Mouse (Mus musculus) forebrain, embryonic 14.5 days (tissue): ENCODE results near the gene Fpr-rs3. TPM values are rescaled to one million over a fixed set of nuclear protein-coding genes. Genes with fewer than 3 reads are reported as not detected.

Source experiments
- ATAC-seq: fragments of 200-750 bp; cut with Nextera tagmentation; 2 replicates; pipeline ENCODE4 v1.8.0; 2017; ENCODE audit warnings: mild to moderate bottlenecking, moderate library complexity
- DNase-seq: peaks from one replicate; pipeline ENCODE4 v3.0.0-alpha.2; 2015; ENCODE audit warnings: low spot score
- H3K27ac ChIP-seq: fragments of 300-500 bp; sonication (generic); 2 replicates; pipeline ENCODE4 v1.5.1; 2014; ENCODE audit warnings: low read depth, mild to moderate bottlenecking, control low read depth, low read length, moderate library complexity
- H3K27me3 ChIP-seq: fragments of 300-500 bp; sonication (generic); replicated peaks from 2 replicates; pipeline ENCODE4 v1.6.1; 2014; ENCODE audit warnings: low read length, control low read depth, mixed read lengths; ENCODE audit not compliant: control insufficient read depth, insufficient read depth
- H3K36me3 ChIP-seq: fragments of 300-500 bp; sonication (generic); 2 replicates; pipeline ENCODE4 v1.6.1; 2014; ENCODE audit warnings: low read length, control low read depth; ENCODE audit not compliant: control insufficient read depth, insufficient read depth
- H3K4me1 ChIP-seq: fragments of 300-500 bp; sonication (generic); 2 replicates; pipeline ENCODE4 v1.6.1; 2014; ENCODE audit warnings: antibody characterized with exemption, low read length, control low read depth; ENCODE audit not compliant: control insufficient read depth, insufficient read depth
- H3K4me2 ChIP-seq: fragments of 300-500 bp; sonication (generic); 2 replicates; pipeline ENCODE4 v1.6.1; 2014; ENCODE audit warnings: mild to moderate bottlenecking, control low read depth, low read length
- H3K4me3 ChIP-seq: fragments of 300-500 bp; sonication (generic); 2 replicates; pipeline ENCODE4 v1.5.1; 2014; ENCODE audit warnings: low read depth, low read length, control low read depth
- H3K9ac ChIP-seq: fragments of 300-500 bp; sonication (generic); 2 replicates; pipeline ENCODE4 v1.6.1; 2014; ENCODE audit warnings: mild to moderate bottlenecking, low read length, control low read depth, moderate library complexity
- H3K9me3 ChIP-seq: fragments of 300-500 bp; sonication (generic); replicated peaks from 2 replicates; pipeline ENCODE4 v1.6.1; 2016; ENCODE audit warnings: low read length, control low read depth, mixed read lengths; ENCODE audit not compliant: control insufficient read depth
- WGBS: fragments of 180-500 bp; shearing (Covaris S2); extraction: QIAGEN DNeasy Blood & Tissue Kit; methylation state at CpG from one replicate; pipeline ENCODE4 v1.1.7; 2014; 5-methylcytosine and 5-hydroxymethylcytosine counted together
- polyA plus RNA-seq: library from polyadenylated mRNA; unstranded; fragments of >200 nt; fragmentation: Nextera tagmentation; extraction: Ambion mirVana; gene quantifications from 2 replicates; pipeline ENCODE4 v1.2.1, GENCODE M21; 2014

Gene Fpr-rs3
- polyA plus RNA-seq = not detected in 2 replicates

DNA sequence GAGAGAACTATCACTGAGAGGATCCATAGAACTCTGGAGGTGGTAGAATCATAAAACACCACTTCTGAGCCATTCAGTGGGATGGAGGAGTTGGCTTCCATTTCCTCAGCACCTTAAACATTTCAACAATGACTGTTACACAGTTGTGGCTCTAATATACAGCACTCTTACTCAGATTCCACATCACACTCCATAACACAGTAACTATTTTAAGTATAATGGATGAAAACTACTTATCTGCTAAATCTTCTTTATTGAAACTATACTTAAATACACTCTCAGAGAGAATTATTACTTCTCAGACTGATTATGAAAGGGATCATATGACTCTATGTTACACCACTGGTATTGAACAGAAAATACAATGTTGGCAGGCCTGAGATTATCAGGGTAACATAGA lies at the start of gene Fpr-rs3:
TSS of gene Fpr-rs3 (minus strand) at position 101 of the 400 bp plus-strand sequence.
- Histone ChIP-seq H3K4me1 (no peaks in the 10 kb centered on the region), H3K36me3 (no peaks in the 10 kb centered on the region), H3K4me2 (no peak within 1 kb of the TSS), H3K9ac (no peak within 1 kb of the TSS), H3K9me3 (0 out of 2 replicates have a peak, but pooled peaks cover 12% of the 10 kb centered on the region), H3K4me3 (no peak within 1 kb of the TSS), H3K27ac (no peak within 1 kb of the TSS), H3K27me3 (no peaks in the 10 kb centered on the region)
- ATAC-seq = no peak
- DNase-seq = no peak

DNA sequence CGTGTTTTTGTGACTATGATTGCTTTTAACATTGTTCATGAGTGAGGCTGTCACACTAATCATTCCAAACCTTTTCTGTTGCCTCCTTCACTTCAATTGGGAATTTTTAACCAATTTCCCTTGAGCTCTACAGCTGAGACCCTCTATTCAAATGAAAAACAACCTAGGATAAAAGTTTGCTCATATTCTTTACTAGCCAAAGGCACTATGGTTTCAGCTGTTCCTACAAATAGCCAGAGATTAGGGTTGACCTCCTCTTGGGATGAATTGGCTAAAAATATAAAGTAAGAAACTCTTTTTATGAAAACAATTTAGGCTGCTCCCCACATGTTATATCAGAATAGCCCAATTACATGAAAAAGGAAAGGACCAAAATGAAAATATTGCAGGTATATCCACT lies 28.4 kb downstream of the Fpr-rs3 start, which contains the start of gene Vmn2r110:
TSS of gene Vmn2r110 (minus strand) at position 101 of the 400 bp plus-strand sequence.
- H3K4me2 ChIP-seq = no peak within 1 kb of the TSS
- peaks cover 3% of the 10 kb centered on the region; the same call in 1 of the 2 replicates for H3K9me3 ChIP-seq
- 20% methylated on average over 1 of the region's 1 CpGs for WGBS
- DNase-seq (no peak), ATAC-seq (no peak)
- H3K27me3 ChIP-seq = no peaks in the 10 kb centered on the region
- no peaks in the 10 kb centered on the region for H3K36me3 ChIP-seq
- no peaks in the 10 kb centered on the region for H3K4me1 ChIP-seq
- H3K4me3 ChIP-seq = no peak within 1 kb of the TSS
- no peak within 1 kb of the TSS for H3K9ac ChIP-seq
- H3K27ac ChIP-seq = no peak within 1 kb of the TSS

Other genes with a start within 250 kb of the Fpr-rs3 start
- not detected in 2 replicates for gene Vmn1r224, start 210.7 kb downstream of the Fpr-rs3 start, polyA plus RNA-seq
- gene Vmn2r108, start 143.5 kb downstream of the Fpr-rs3 start, polyA plus RNA-seq = not detected in 2 replicates
- not detected in 2 replicates for gene Vmn1r225, start 126.7 kb downstream of the Fpr-rs3 start, polyA plus RNA-seq
- not detected in 2 replicates for gene Vmn2r109, start 60.1 kb downstream of the Fpr-rs3 start, polyA plus RNA-seq
- gene Vmn2r110, start 28.5 kb downstream of the Fpr-rs3 start, polyA plus RNA-seq = 0.04 TPM in 1 of 2 replicates, not detected in the other
- not detected in 2 replicates for gene Vmn1r226, start 58.0 kb upstream of the Fpr-rs3 start, polyA plus RNA-seq
- not detected in 2 replicates for gene Vmn1r227, start 105.0 kb upstream of the Fpr-rs3 start, polyA plus RNA-seq
- not detected in 2 replicates for gene Vmn1r228, start 161.3 kb upstream of the Fpr-rs3 start, polyA plus RNA-seq
- not detected in 2 replicates for gene Vmn1r229, start 186.7 kb upstream of the Fpr-rs3 start, polyA plus RNA-seq
- not detected in 2 replicates for gene Vmn1r230, start 215.6 kb upstream of the Fpr-rs3 start, polyA plus RNA-seq